Mouse (Mus musculus) thymus, postnatal 36 days (tissue): ENCODE results near the gene Atp6v1g3.
A peak's percentile ranks its signal among the peaks of the same experiment; 100 is the strongest.

Experiments
- DNase-seq, 2 experiments: peaks; one replicate each; pipeline ENCODE4 v3.0.0; 2022; ENCODE audit warnings: mixed read lengths in 2 of 2

Atp6v1g3 gene

GRCm38 (mm10) chr1:138273438-138273837 lies at the start of gene Atp6v1g3:
TSS of gene Atp6v1g3 (plus strand) at chr1:138273738.
- no peak for DNase-seq

- DNase-seq = no peak
Observed at GRCm38 (mm10) chr1:138233051-138233450, 40.5 kb upstream of the Atp6v1g3 start.

GRCm38 (mm10) chr1:138237252-138237651 lies 36.3 kb upstream of the Atp6v1g3 start:
- DNase-seq = no peak

GRCm38 (mm10) chr1:138243947-138244346 lies 29.6 kb upstream of the Atp6v1g3 start:
- DNase-seq = no peak

GRCm38 (mm10) chr1:138244485-138244884 lies 29.1 kb upstream of the Atp6v1g3 start:
- DNase-seq = no peak

GRCm38 (mm10) chr1:138245103-138245502 lies 28.4 kb upstream of the Atp6v1g3 start:
- no peak for DNase-seq

- no peak for DNase-seq
Observed at GRCm38 (mm10) chr1:138245533-138245932, 28.0 kb upstream of the Atp6v1g3 start.

GRCm38 (mm10) chr1:138246438-138247164 lies 26.9 kb upstream of the Atp6v1g3 start:
- no peak for DNase-seq

GRCm38 (mm10) chr1:138247699-138248483 lies 25.6 kb upstream of the Atp6v1g3 start:
- DNase-seq = no peak

GRCm38 (mm10) chr1:138248770-138249169 lies 24.8 kb upstream of the Atp6v1g3 start:
- DNase-seq = no peak

GRCm38 (mm10) chr1:138250951-138251350 lies 22.6 kb upstream of the Atp6v1g3 start:
- no peak for DNase-seq

- no peak for DNase-seq
Observed at GRCm38 (mm10) chr1:138256172-138256789, 17.3 kb upstream of the Atp6v1g3 start.

GRCm38 (mm10) chr1:138258758-138259157 lies 14.8 kb upstream of the Atp6v1g3 start:
- DNase-seq = no peak

- no peak for DNase-seq
Observed at GRCm38 (mm10) chr1:138261520-138261919, 12.0 kb upstream of the Atp6v1g3 start.

- no peak for DNase-seq
Observed at GRCm38 (mm10) chr1:138262408-138262807, 11.1 kb upstream of the Atp6v1g3 start.

- DNase-seq = no peak
Observed at GRCm38 (mm10) chr1:138267465-138268055, 6.0 kb upstream of the Atp6v1g3 start.

GRCm38 (mm10) chr1:138274930-138275329 lies 1.4 kb downstream of the Atp6v1g3 start:
- peak in 1 of 2 experiments; percentile 11 for DNase-seq

- peak; percentile 78 to 81 for DNase-seq
Observed at GRCm38 (mm10) chr1:138275859-138276258, 2.3 kb downstream of the Atp6v1g3 start.

GRCm38 (mm10) chr1:138281139-138281538 lies 7.6 kb downstream of the Atp6v1g3 start:
- DNase-seq = no peak

- no peak for DNase-seq
Observed at GRCm38 (mm10) chr1:138282413-138283141, 9.0 kb downstream of the Atp6v1g3 start.

GRCm38 (mm10) chr1:138287665-138288064 lies 14.1 kb downstream of the Atp6v1g3 start:
- no peak for DNase-seq

- DNase-seq = no peak
Observed at GRCm38 (mm10) chr1:138288721-138289120, 15.2 kb downstream of the Atp6v1g3 start.
